Comparison of ENCODE assay signal across 6 mouse cellular contexts in the genomic region with DNA sequence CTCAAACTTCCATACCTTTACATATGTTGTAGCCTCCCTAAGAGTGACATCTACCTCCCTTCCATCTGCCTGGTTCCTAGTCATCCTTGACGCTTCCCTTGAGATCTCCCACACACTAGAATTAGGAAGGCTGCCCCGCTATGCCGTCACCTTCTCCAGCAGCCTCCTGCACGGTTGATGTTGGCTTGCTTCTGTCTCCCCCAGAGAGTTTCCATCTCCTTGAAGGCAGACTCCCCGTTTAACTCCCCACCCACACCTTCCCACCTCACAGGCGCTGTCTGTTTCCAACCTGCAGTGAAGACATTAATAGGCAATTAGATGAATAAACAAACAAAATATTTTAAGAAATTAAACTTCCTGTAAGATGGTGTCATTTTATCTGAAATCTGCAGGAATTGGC.
"Had no signal": no experiment of that assay in that cellular context is flagged by ENCODE, and none has a peak within 500 bp of the region (broad histone marks: within the 10 kb centered on the region; RNA-seq: fewer than 3 reads in every experiment).

No protein-coding gene starts in this region.

- DNase-seq: kidney, adult 2 months; kidney, postnatal 14 days; lung, adult 18-20 months; spleen, adult 18-20 months; thymus, adult 2 months; thymus, postnatal 25 days had no signal
